Mouse (Mus musculus): ENCODE results near the gene Tor2a. TPM values are rescaled to one million over a fixed set of nuclear protein-coding genes. Genes with fewer than 3 reads are reported as not detected.

Gene Tor2a
- total RNA-seq, 2 experiments from 2014 or later, result 15.4 to 19.0 TPM

- ATAC-seq (replicated peaks; ENCODE audit: poor library complexity, severe bottlenecking), result no peak
Measured at GRCm38 (mm10) chr2:32759001-32759400, 2.0 kb downstream of the Tor2a start.

- ATAC-seq (replicated peaks; ENCODE audit: poor library complexity, severe bottlenecking), result no peak
Measured at GRCm38 (mm10) chr2:32761361-32761760, 4.3 kb downstream of the Tor2a start.

- ATAC-seq (replicated peaks; ENCODE audit: poor library complexity, severe bottlenecking), result no peak
Measured at GRCm38 (mm10) chr2:32761859-32762258, 4.8 kb downstream of the Tor2a start.

GRCm38 (mm10) chr2:32763353-32763752 is 6.3 kb downstream of the Tor2a start:
- no peak for ATAC-seq (replicated peaks; ENCODE audit: poor library complexity, severe bottlenecking)

GRCm38 (mm10) chr2:32767241-32767640 is 10.2 kb downstream of the Tor2a start:
- no peak for ATAC-seq (replicated peaks; ENCODE audit: poor library complexity, severe bottlenecking)

GRCm38 (mm10) chr2:32768661-32769285 is 11.7 kb downstream of the Tor2a start:
- no peak for ATAC-seq (replicated peaks; ENCODE audit: poor library complexity, severe bottlenecking)

GRCm38 (mm10) chr2:32769327-32770085 is 12.5 kb downstream of the Tor2a start:
- no peak for ATAC-seq (replicated peaks; ENCODE audit: poor library complexity, severe bottlenecking)

- ATAC-seq (replicated peaks; ENCODE audit: poor library complexity, severe bottlenecking), result no peak
Measured at GRCm38 (mm10) chr2:32771886-32772285, 14.9 kb downstream of the Tor2a start.

GRCm38 (mm10) chr2:32772626-32773279 is 15.7 kb downstream of the Tor2a start:
- no peak for ATAC-seq (replicated peaks; ENCODE audit: poor library complexity, severe bottlenecking)

GRCm38 (mm10) chr2:32775359-32776074 is 18.5 kb downstream of the Tor2a start, which contains the start of the genes Ttc16 and Ptrh1:
Gene Ttc16 (minus strand): TSS chr2:32775633.
Gene Ptrh1 (plus strand): TSS chr2:32775786.
- peak; percentile 94 for ATAC-seq (replicated peaks; ENCODE audit: poor library complexity, severe bottlenecking)

- 0 out of 2 replicates have a peak, but pooled peaks have one; percentile 9 for ATAC-seq (replicated peaks; ENCODE audit: poor library complexity, severe bottlenecking)
Measured at GRCm38 (mm10) chr2:32776192-32776591, 19.2 kb downstream of the Tor2a start.

GRCm38 (mm10) chr2:32778081-32778480 is 21.0 kb downstream of the Tor2a start:
- ATAC-seq (replicated peaks; ENCODE audit: poor library complexity, severe bottlenecking), result no peak

- peak; percentile 37 for ATAC-seq (replicated peaks; ENCODE audit: poor library complexity, severe bottlenecking)
Measured at GRCm38 (mm10) chr2:32779131-32779530, 22.1 kb downstream of the Tor2a start.

- no peak for ATAC-seq (replicated peaks; ENCODE audit: poor library complexity, severe bottlenecking)
Measured at GRCm38 (mm10) chr2:32779714-32780113, 22.7 kb downstream of the Tor2a start.

- no peak for ATAC-seq (replicated peaks; ENCODE audit: poor library complexity, severe bottlenecking)
Measured at GRCm38 (mm10) chr2:32781710-32782109, 24.7 kb downstream of the Tor2a start.

- ATAC-seq (replicated peaks; ENCODE audit: poor library complexity, severe bottlenecking), result no peak
Measured at GRCm38 (mm10) chr2:32784048-32784681, 27.1 kb downstream of the Tor2a start, which contains the start of gene Cfap157. Gene Cfap157 (minus strand): TSS chr2:32784428.

GRCm38 (mm10) chr2:32787176-32787575 is 30.1 kb downstream of the Tor2a start:
- ATAC-seq (replicated peaks; ENCODE audit: poor library complexity, severe bottlenecking), result no peak

- ATAC-seq (replicated peaks; ENCODE audit: poor library complexity, severe bottlenecking), result no peak
Measured at GRCm38 (mm10) chr2:32788581-32788980, 31.5 kb downstream of the Tor2a start.

- no peak for ATAC-seq (replicated peaks; ENCODE audit: poor library complexity, severe bottlenecking)
Measured at GRCm38 (mm10) chr2:32791297-32791696, 34.3 kb downstream of the Tor2a start.

Data from granulocyte monocyte progenitor cell, adult 5-6 weeks (primary cell).